Mouse (Mus musculus) CH12.LX (cell line): ENCODE measurements around the gene Tex9.

Experiments
- CTCF ChIP-seq, 2 experiments: IDR thresholded peaks in 1 of 2; conservative IDR thresholded peaks in 1 of 2; 2 replicates each; pipeline ENCODE4 v1.5.1; 2011 to 2012; ENCODE audit warnings: low read depth in 2 of 2, low read length in 2 of 2, improper control_type of control experiment in 1 of 2, inconsistent platforms in 1 of 2, mild to moderate bottlenecking in 1 of 2, moderate library complexity in 1 of 2
- ELF1 ChIP-seq: IDR thresholded peaks from 2 replicates; pipeline ENCODE4 v1.6.1; 2014; ENCODE audit warnings: low read depth, mild to moderate bottlenecking, inconsistent platforms, low read length, improper control_type of control experiment
- HCFC1 ChIP-seq: IDR thresholded peaks from 2 replicates; pipeline ENCODE4 v1.6.1; 2012; ENCODE audit warnings: low read depth, mild to moderate bottlenecking, inconsistent platforms, low read length, improper control_type of control experiment
- MAX ChIP-seq: IDR thresholded peaks from 2 replicates; pipeline ENCODE4 v1.6.1; 2011; ENCODE audit warnings: low read length, improper control_type of control experiment
- POLR2A ChIP-seq: IDR thresholded peaks from 2 replicates; pipeline ENCODE4 v1.6.1; 2011; ENCODE audit warnings: low read depth, mild to moderate bottlenecking, improper control_type of control experiment, low read length
- TBP ChIP-seq: conservative IDR thresholded peaks from 2 replicates; pipeline ENCODE4 v1.6.1; 2011; ENCODE audit warnings: low read depth, low read length, improper control_type of control experiment
- USF1 ChIP-seq: IDR thresholded peaks from 2 replicates; pipeline ENCODE4 v1.6.1; 2014; ENCODE audit warnings: low read depth, mild to moderate bottlenecking, inconsistent platforms, low read length, improper control_type of control experiment
- ZNF384 ChIP-seq: IDR thresholded peaks from 2 replicates; pipeline ENCODE4 v1.6.1; 2012; ENCODE audit warnings: low read depth, low read length, improper control_type of control experiment, inconsistent platforms

DNA sequence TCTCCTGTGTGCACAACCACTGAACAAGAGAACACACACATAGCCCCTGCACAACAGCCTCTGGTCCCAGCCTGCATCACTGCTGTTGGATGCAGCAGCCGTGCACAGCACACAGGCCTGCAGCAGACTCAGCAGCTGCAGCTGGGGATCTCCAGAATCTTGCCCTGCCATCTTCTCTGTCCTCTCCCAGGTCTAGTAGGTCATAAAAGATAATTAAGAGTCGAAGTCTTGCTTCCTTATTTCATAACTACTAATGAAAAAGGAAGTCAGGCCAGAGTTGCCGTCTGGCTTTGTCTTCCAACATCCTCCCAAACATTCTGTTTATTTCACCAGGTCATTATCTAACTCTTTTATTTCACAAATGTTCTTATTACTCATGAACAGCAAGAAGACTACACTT is 31.2 kb downstream of the Tex9 start:
- no peak for TF ChIP-seq MAX
- TF ChIP-seq TBP, result no peak
- TF ChIP-seq CTCF (conservative IDR thresholded peaks at IDR 0.05 in 1 of 2, IDR thresholded peaks at IDR 0.05 in 1 of 2; ENCODE audit: low read depth in 2 of 2, low read length in 2 of 2), result no peak
- no peak for TF ChIP-seq HCFC1
- TF ChIP-seq POLR2A, result no peak
- no peak for TF ChIP-seq USF1
- TF ChIP-seq ZNF384, result no peak
- TF ChIP-seq ELF1, result no peak
